ENCODE assay signal across 9 mouse cellular contexts in the genomic region with DNA sequence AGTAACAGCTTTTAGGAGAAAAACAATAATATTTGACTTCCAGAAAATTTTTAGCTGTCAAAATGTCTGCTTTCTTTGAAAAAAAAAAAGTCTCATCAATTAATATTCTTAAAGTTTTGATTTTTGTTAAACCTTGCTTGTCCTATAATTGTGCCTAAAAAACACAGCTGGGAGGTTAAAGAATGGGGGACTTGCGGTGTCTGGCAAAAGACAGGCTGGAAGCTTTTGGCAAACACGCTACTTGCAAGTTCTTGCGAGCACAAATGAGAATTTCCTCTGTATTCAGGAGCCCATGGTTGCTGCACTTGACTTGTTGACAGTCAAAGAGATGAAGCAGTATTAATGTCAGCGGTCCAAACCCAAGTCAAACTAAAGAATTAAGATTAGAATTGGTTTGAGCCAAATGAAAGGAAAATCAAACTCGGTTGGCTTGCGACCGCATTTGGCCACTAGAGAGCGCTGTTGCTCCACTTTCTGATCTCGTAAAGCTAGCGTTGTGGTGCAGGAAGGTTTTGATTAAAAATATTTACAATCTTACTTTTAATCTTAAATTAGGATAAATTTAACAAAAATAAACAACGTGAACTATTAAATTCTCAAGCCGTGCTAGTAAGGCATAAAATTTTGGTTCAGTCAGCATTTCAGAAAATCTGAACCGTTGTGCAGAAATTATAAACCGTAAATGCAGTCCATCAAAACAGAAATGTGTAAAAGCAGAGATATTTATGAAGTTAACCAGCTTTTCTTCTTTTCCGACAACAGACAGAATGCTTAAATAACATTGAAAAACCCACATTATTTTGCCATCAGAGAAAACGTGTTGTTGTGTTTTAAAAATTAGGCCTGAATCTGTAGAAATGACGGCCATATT. TPM values are rescaled to one million over a fixed set of nuclear protein-coding genes. Genes with fewer than 3 reads are reported as not detected.
DNase-seq lines count a peak whose midpoint lies in the region; ATAC-seq and TF ChIP-seq lines count a peak whose summit lies in the region.
"Had no signal": no experiment of that assay in that cellular context is flagged by ENCODE, and none has a peak within 500 bp of the region (broad histone marks: within the 10 kb centered on the region; RNA-seq: fewer than 3 reads in every experiment).

No protein-coding gene starts in this region.

- no peaks in the 10 kb centered on the region for H3K36me3 ChIP-seq in stomach, postnatal 0 days (ENCODE audit: control insufficient read depth, insufficient read depth, low read length)

- H3K9me3 ChIP-seq in stomach, postnatal 0 days (ENCODE audit: control insufficient read depth, low read length): no peaks in the 10 kb centered on the region

- TF ChIP-seq CTCF in stomach, postnatal 0 days (IDR thresholded peaks at IDR 0.05; ENCODE audit: low read depth): peak; percentile 92

- H3K4me1 ChIP-seq in stomach, postnatal 0 days (replicated peaks; ENCODE audit: control insufficient read depth, insufficient read depth): no peaks in the 10 kb centered on the region

- H3K4me2 ChIP-seq in stomach, postnatal 0 days (replicated peaks; ENCODE audit: low read depth): no peak overlapping the region

- TF ChIP-seq EP300 in stomach, postnatal 0 days (optimal IDR thresholded peaks at IDR 0.05): no peak

- H3K4me3 ChIP-seq in stomach, postnatal 0 days (ENCODE audit: low read depth, low read length): no peak overlapping the region

- no peak for ATAC-seq in stomach, postnatal 0 days (ENCODE audit: low FRiP score, low TSS enrichment)

- peaks cover 39% of the 10 kb centered on the region for H3K27me3 ChIP-seq in stomach, postnatal 0 days (ENCODE audit: control insufficient read depth, insufficient read depth, low read length)

- no peak overlapping the region for H3K9ac ChIP-seq in stomach, postnatal 0 days (ENCODE audit: low read length)

- 15% methylated on average over 17 of the region's 17 CpGs for WGBS in stomach, postnatal 0 days

- H3K27ac ChIP-seq in stomach, postnatal 0 days (replicated peaks): no peak overlapping the region
- H3K27ac ChIP-seq: macrophage had no signal

- intact Hi-C loops in gastrocnemius, postnatal 14 days (cut with DNase I; ENCODE audit: low total_unique reads): loop anchor here (5.0 kb wide), 3 partner anchors 265 to 610 kb away; no protein-coding TSS in a partner anchor

- DNase-seq in gastrocnemius, adult 18-20 months (ENCODE audit: low spot score): peak; percentile 77
- DNase-seq in gastrocnemius, postnatal 14 days: no peak
- peak; percentile 81 for DNase-seq in CD4-positive, CD25-positive, alpha-beta regulatory T cell, adult 2 months (ENCODE audit: low read depth, low spot score)
- DNase-seq in brain, embryonic 18.5 days (ENCODE audit: low read depth, low spot score): peak; percentile 64
- peak; percentile 85 for DNase-seq in gastrocnemius, postnatal 10 days
- peak; percentile 72 to 86 for DNase-seq in layer of hippocampus, postnatal 14 days (ENCODE audit: low spot score in 2 of 2)
- DNase-seq in lung, postnatal 4 days: peak; percentile 58 to 82
- peak; percentile 76 for DNase-seq in stomach, postnatal 0 days (ENCODE audit: low spot score)

RNA-seq across cellular contexts. Expression of a gene that starts 2.2 kb away (rescaled TPM):
- 10 to 100 TPM; 32.2 to 40.3 TPM for total RNA-seq in gastrocnemius, adult 18-20 months (2021)
- total RNA-seq in gastrocnemius, postnatal 14 days (2021): 10 to 100 TPM; 30.0 to 38.2 TPM
- 10 to 100 TPM; 38.3 to 46.1 TPM for total RNA-seq in gastrocnemius, postnatal 10 days (2021)
- not detected for total RNA-seq in layer of hippocampus, postnatal 14 days (2021)
- polyA plus RNA-seq in stomach, postnatal 0 days (2015; fragmentation: Nextera tagmentation; extraction: Ambion mirVana): 1.3 TPM in 2 replicates
- polyA plus RNA-seq: macrophage had no signal

RNA-seq across cellular contexts. Expression of a gene that starts 4.7 kb away (rescaled TPM):
- total RNA-seq in gastrocnemius, adult 18-20 months (2021): 10 to 100 TPM; 17.0 to 18.1 TPM
- total RNA-seq in gastrocnemius, postnatal 14 days (2021): 10 to 100 TPM; 14.8 to 18.8 TPM
- 10 to 100 TPM; 12.6 to 16.1 TPM for total RNA-seq in gastrocnemius, postnatal 10 days (2021)
- total RNA-seq in layer of hippocampus, postnatal 14 days (2021): not detected
- polyA plus RNA-seq in stomach, postnatal 0 days (2015; fragmentation: Nextera tagmentation; extraction: Ambion mirVana): 0.31 and 0.34 TPM in 2 replicates
- polyA plus RNA-seq: macrophage had no signal

RNA-seq across cellular contexts. Expression of a gene that starts 9.5 kb away (rescaled TPM):
- not detected for total RNA-seq in gastrocnemius, adult 18-20 months (2021)
- total RNA-seq in gastrocnemius, postnatal 14 days (2021): not detected
- under 1 TPM in 1 of 2 experiments, not detected in 1; 0.26 TPM for total RNA-seq in gastrocnemius, postnatal 10 days (2021)
- not detected for total RNA-seq in layer of hippocampus, postnatal 14 days (2021)
- 1.3 and 1.5 TPM in 2 replicates for polyA plus RNA-seq in stomach, postnatal 0 days (2015; fragmentation: Nextera tagmentation; extraction: Ambion mirVana)
- polyA plus RNA-seq: macrophage had no signal

RNA-seq across cellular contexts. Expression of a gene that starts 9.5 kb away (rescaled TPM):
- total RNA-seq in gastrocnemius, adult 18-20 months (2021): 1 to 10 TPM; 1.0 to 1.3 TPM
- 1 to 10 TPM; 1.4 to 2.7 TPM for total RNA-seq in gastrocnemius, postnatal 14 days (2021)
- 1 to 10 TPM; 2.1 to 4.8 TPM for total RNA-seq in gastrocnemius, postnatal 10 days (2021)
- not detected for total RNA-seq in layer of hippocampus, postnatal 14 days (2021)
- polyA plus RNA-seq in stomach, postnatal 0 days (2015; fragmentation: Nextera tagmentation; extraction: Ambion mirVana): 0.08 and 0.19 TPM in 2 replicates
- polyA plus RNA-seq: macrophage had no signal

RNA-seq across cellular contexts. Expression of a gene that starts 10.5 kb away (rescaled TPM):
- total RNA-seq in gastrocnemius, adult 18-20 months (2021): 1 to 10 TPM; 5.0 to 6.1 TPM
- total RNA-seq in gastrocnemius, postnatal 14 days (2021): 1 to 10 TPM; 4.4 to 4.5 TPM
- 1 to 10 TPM; 3.9 to 4.5 TPM for total RNA-seq in gastrocnemius, postnatal 10 days (2021)
- not detected for total RNA-seq in layer of hippocampus, postnatal 14 days (2021)
- 0.10 TPM in 1 of 2 replicates, not detected in the other for polyA plus RNA-seq in stomach, postnatal 0 days (2015; fragmentation: Nextera tagmentation; extraction: Ambion mirVana)
- polyA plus RNA-seq: macrophage had no signal

Comparison
In these comparisons a context has a peak if more than half of its experiments do, and no peak if none do; other contexts are left out.
1. RNA of a gene that starts 2.2 kb away (total RNA-seq): 38.3 to 46.1 TPM in gastrocnemius, postnatal 10 days, 32.2 to 40.3 TPM in gastrocnemius, adult 18-20 months and 30.0 to 38.2 TPM in gastrocnemius, postnatal 14 days; not detected in layer of hippocampus, postnatal 14 days; every median in the first group is over 10 times any median in the second.
2. RNA of a gene that starts 4.7 kb away (total RNA-seq): 14.8 to 18.8 TPM in gastrocnemius, postnatal 14 days, 17.0 to 18.1 TPM in gastrocnemius, adult 18-20 months and 12.6 to 16.1 TPM in gastrocnemius, postnatal 10 days; not detected in layer of hippocampus, postnatal 14 days; every median in the first group is over 10 times any median in the second.